Mouse (Mus musculus): ENCODE data around the gene Nin.

GRCm38 (mm10) chr12:69973666-69974065, 139.9 kb downstream of the Nin start:
- TF ChIP-seq CTCF (IDR thresholded peaks at IDR 0.05; ENCODE audit: insufficient read depth, low read depth, low read length) (no peak), POLR2A (IDR thresholded peaks at IDR 0.05; ENCODE audit: insufficient read depth, low read depth, low read length) (no peak)

Measured in olfactory bulb, adult 2 months (tissue).